Mouse (Mus musculus): Measurements from ENCODE around the gene Snrpf.

Gene Snrpf

GRCm38 (mm10) chr10:93589281-93589848 lies at the start of gene Snrpf:
Gene Snrpf, minus strand, starts transcription at chr10:93589706.
- DNase-seq (ENCODE audit: low spot score), result peak; percentile 99

GRCm38 (mm10) chr10:93635941-93636340 lies 46.4 kb upstream of the Snrpf start:
- DNase-seq (ENCODE audit: low spot score), result peak; percentile 74

- DNase-seq (ENCODE audit: low spot score), result no peak
These were observed 44.5 kb upstream of the Snrpf start for GRCm38 (mm10) chr10:93633971-93634370.

GRCm38 (mm10) chr10:93633563-93633962 lies 44.1 kb upstream of the Snrpf start:
- DNase-seq (ENCODE audit: low spot score), result no peak

GRCm38 (mm10) chr10:93632086-93632485 lies 42.6 kb upstream of the Snrpf start:
- no peak for DNase-seq (ENCODE audit: low spot score)

- no peak for DNase-seq (ENCODE audit: low spot score)
These were observed 40.8 kb upstream of the Snrpf start for GRCm38 (mm10) chr10:93630310-93630709.

GRCm38 (mm10) chr10:93624151-93624550 lies 34.6 kb upstream of the Snrpf start:
- no peak for DNase-seq (ENCODE audit: low spot score)

- DNase-seq (ENCODE audit: low spot score), result no peak
These were observed 34.2 kb upstream of the Snrpf start for GRCm38 (mm10) chr10:93623725-93624124.

- no peak for DNase-seq (ENCODE audit: low spot score)
These were observed 31.1 kb upstream of the Snrpf start for GRCm38 (mm10) chr10:93620438-93621179.

GRCm38 (mm10) chr10:93614850-93615249 lies 25.3 kb upstream of the Snrpf start:
- DNase-seq (ENCODE audit: low spot score), result no peak

GRCm38 (mm10) chr10:93611419-93612007 lies 22.0 kb upstream of the Snrpf start:
- peak; percentile 81 for DNase-seq (ENCODE audit: low spot score)

GRCm38 (mm10) chr10:93610896-93611295 lies 21.4 kb upstream of the Snrpf start:
- no peak for DNase-seq (ENCODE audit: low spot score)

- DNase-seq (ENCODE audit: low spot score), result no peak
These were observed 19.7 kb upstream of the Snrpf start for GRCm38 (mm10) chr10:93609236-93609635.

GRCm38 (mm10) chr10:93608051-93608450 lies 18.5 kb upstream of the Snrpf start:
- peak; percentile 73 for DNase-seq (ENCODE audit: low spot score)

GRCm38 (mm10) chr10:93606326-93606725 lies 16.8 kb upstream of the Snrpf start:
- no peak for DNase-seq (ENCODE audit: low spot score)

GRCm38 (mm10) chr10:93603256-93603655 lies 13.8 kb upstream of the Snrpf start:
- no peak for DNase-seq (ENCODE audit: low spot score)

- DNase-seq (ENCODE audit: low spot score), result no peak
These were observed 12.8 kb upstream of the Snrpf start for GRCm38 (mm10) chr10:93602309-93602708.

GRCm38 (mm10) chr10:93596641-93597040 lies 7.1 kb upstream of the Snrpf start:
- no peak for DNase-seq (ENCODE audit: low spot score)

GRCm38 (mm10) chr10:93595831-93596230 lies 6.3 kb upstream of the Snrpf start:
- DNase-seq (ENCODE audit: low spot score), result no peak

- peak; percentile 96 for DNase-seq (ENCODE audit: low spot score)
These were observed 4.5 kb upstream of the Snrpf start for GRCm38 (mm10) chr10:93594022-93594482.

- DNase-seq (ENCODE audit: low spot score), result peak; percentile 29
These were observed 3.0 kb upstream of the Snrpf start for GRCm38 (mm10) chr10:93592456-93592855.

- peak; percentile 55 for DNase-seq (ENCODE audit: low spot score)
These were observed 710 bp downstream of the Snrpf start for GRCm38 (mm10) chr10:93588796-93589195.

GRCm38 (mm10) chr10:93577271-93577886 lies 12.1 kb downstream of the Snrpf start:
- DNase-seq (ENCODE audit: low spot score), result peak; percentile 86

Data from embryo, embryonic 10.5 days (tissue).